Mouse (Mus musculus): Measurements from ENCODE around the gene Gm49380. TPM values are rescaled to one million over a fixed set of nuclear protein-coding genes. Genes with fewer than 3 reads are reported as not detected.

Gene Gm49380
- polyA plus RNA-seq, 1 experiment from 2014 or later: not detected

- WGBS: 82% methylated on average over 11 of the region's 11 CpGs
Observed at GRCm38 (mm10) chr9:44077266-44077910, 35.9 kb downstream of the Gm49380 start.

GRCm38 (mm10) chr9:44076764-44077120 lies 36.6 kb downstream of the Gm49380 start:
- DNase-seq (ENCODE audit: low spot score): no peak
- 0 out of 2 replicates have a peak, but pooled peaks have one; percentile 42 for ATAC-seq (replicated peaks; ENCODE audit: low FRiP score)
- H3K27ac ChIP-seq (ENCODE audit: low read depth, low read length): no peak overlapping the region
- no peaks in the 10 kb centered on the region; the same call in none of the 2 replicates for H3K4me1 ChIP-seq (replicated peaks; ENCODE audit: control insufficient read depth, insufficient read depth, low read length)
- H3K9ac ChIP-seq (ENCODE audit: low read depth, low read length): no peak overlapping the region
- H3K27me3 ChIP-seq (replicated peaks; ENCODE audit: control insufficient read depth, insufficient read depth, low read length): 0 out of 2 replicates have a peak, but pooled peaks cover 5% of the 10 kb centered on the region
- H3K36me3 ChIP-seq (ENCODE audit: control insufficient read depth, insufficient read depth, low read length): no peaks in the 10 kb centered on the region
- H3K4me3 ChIP-seq (ENCODE audit: low read depth, low read length): no peak overlapping the region
- 17% methylated on average over 5 of the region's 5 CpGs for WGBS
- no peaks in the 10 kb centered on the region for H3K9me3 ChIP-seq (ENCODE audit: control insufficient read depth, low read length)
- H3K4me2 ChIP-seq: no peak overlapping the region

More at GRCm38 (mm10) chr9:44077266-44077910, 35.9 kb downstream of the Gm49380 start:
- ATAC-seq (replicated peaks; ENCODE audit: low FRiP score): no peak
- Histone ChIP-seq H3K27me3 (replicated peaks; ENCODE audit: control insufficient read depth, insufficient read depth, low read length) (peaks cover 7% of the 10 kb centered on the region; the same call in 1 of the 2 replicates), H3K9me3 (ENCODE audit: control insufficient read depth, low read length) (no peaks in the 10 kb centered on the region), H3K4me3 (ENCODE audit: low read depth, low read length) (no peak overlapping the region), H3K36me3 (ENCODE audit: control insufficient read depth, insufficient read depth, low read length) (no peaks in the 10 kb centered on the region), H3K4me2 (no peak overlapping the region), H3K4me1 (replicated peaks; ENCODE audit: control insufficient read depth, insufficient read depth, low read length) (no peaks in the 10 kb centered on the region; the same call in none of the 2 replicates), H3K27ac (ENCODE audit: low read depth, low read length) (no peak overlapping the region), H3K9ac (ENCODE audit: low read depth, low read length) (no peak overlapping the region)
- no peak for DNase-seq (ENCODE audit: low spot score)

- no peak overlapping the region for H3K27ac ChIP-seq (ENCODE audit: low read depth, low read length)
- no peak for DNase-seq (ENCODE audit: low spot score)
- no peak overlapping the region for H3K4me2 ChIP-seq
- no peaks in the 10 kb centered on the region for H3K9me3 ChIP-seq (ENCODE audit: control insufficient read depth, low read length)
- H3K9ac ChIP-seq (ENCODE audit: low read depth, low read length): no peak overlapping the region
- H3K27me3 ChIP-seq (replicated peaks; ENCODE audit: control insufficient read depth, insufficient read depth, low read length): 0 out of 2 replicates have a peak, but pooled peaks cover 5% of the 10 kb centered on the region
- H3K36me3 ChIP-seq (ENCODE audit: control insufficient read depth, insufficient read depth, low read length): no peaks in the 10 kb centered on the region
- H3K4me3 ChIP-seq (ENCODE audit: low read depth, low read length): no peak overlapping the region
- H3K4me1 ChIP-seq (replicated peaks; ENCODE audit: control insufficient read depth, insufficient read depth, low read length): no peaks in the 10 kb centered on the region; the same call in none of the 2 replicates
- ATAC-seq (replicated peaks; ENCODE audit: low FRiP score): no peak
- WGBS: 65% methylated on average over 16 of the region's 16 CpGs
Observed at GRCm38 (mm10) chr9:44075996-44076763, 37.1 kb downstream of the Gm49380 start.

- Histone ChIP-seq H3K4me2 (no peak overlapping the region), H3K9ac (ENCODE audit: low read depth, low read length) (no peak overlapping the region), H3K9me3 (ENCODE audit: control insufficient read depth, low read length) (no peaks in the 10 kb centered on the region), H3K27ac (ENCODE audit: low read depth, low read length) (no peak overlapping the region), H3K4me3 (ENCODE audit: low read depth, low read length) (no peak overlapping the region), H3K4me1 (replicated peaks; ENCODE audit: control insufficient read depth, insufficient read depth, low read length) (peaks cover 2% of the 10 kb centered on the region), H3K36me3 (ENCODE audit: control insufficient read depth, insufficient read depth, low read length) (no peaks in the 10 kb centered on the region), H3K27me3 (replicated peaks; ENCODE audit: control insufficient read depth, insufficient read depth, low read length) (peaks cover 7% of the 10 kb centered on the region; the same call in 1 of the 2 replicates)
- WGBS: 73% methylated on average over 24 of the region's 24 CpGs
- no peak for ATAC-seq (replicated peaks; ENCODE audit: low FRiP score)
- no peak for DNase-seq (ENCODE audit: low spot score)
Observed at GRCm38 (mm10) chr9:44075276-44075995, 37.9 kb downstream of the Gm49380 start.

- H3K27ac ChIP-seq (ENCODE audit: low read depth, low read length): no peak overlapping the region
- no peak for DNase-seq (ENCODE audit: low spot score)
- H3K4me1 ChIP-seq (replicated peaks; ENCODE audit: control insufficient read depth, insufficient read depth, low read length): peaks cover 2% of the 10 kb centered on the region
- no peak overlapping the region for H3K9ac ChIP-seq (ENCODE audit: low read depth, low read length)
- H3K4me3 ChIP-seq (ENCODE audit: low read depth, low read length): no peak overlapping the region
- WGBS: 48% methylated on average over 9 of the region's 9 CpGs
- no peak overlapping the region for H3K4me2 ChIP-seq
- peaks cover 11% of the 10 kb centered on the region; the same call in 1 of the 2 replicates for H3K27me3 ChIP-seq (replicated peaks; ENCODE audit: control insufficient read depth, insufficient read depth, low read length)
- H3K36me3 ChIP-seq (ENCODE audit: control insufficient read depth, insufficient read depth, low read length): no peaks in the 10 kb centered on the region
- ATAC-seq (replicated peaks; ENCODE audit: low FRiP score): no peak
- H3K9me3 ChIP-seq (ENCODE audit: control insufficient read depth, low read length): no peaks in the 10 kb centered on the region
Observed at GRCm38 (mm10) chr9:44074395-44075275, 38.7 kb downstream of the Gm49380 start.

- WGBS: 70% methylated on average over 5 of the region's 5 CpGs
- ATAC-seq (replicated peaks; ENCODE audit: low FRiP score) (no peak), DNase-seq (ENCODE audit: low spot score) (no peak)
- H3K36me3 ChIP-seq (ENCODE audit: control insufficient read depth, insufficient read depth, low read length): no peaks in the 10 kb centered on the region
- H3K27me3 ChIP-seq (replicated peaks; ENCODE audit: control insufficient read depth, insufficient read depth, low read length): peaks cover 11% of the 10 kb centered on the region; the same call in 1 of the 2 replicates
- no peak overlapping the region for H3K4me3 ChIP-seq (ENCODE audit: low read depth, low read length)
- no peak overlapping the region for H3K9ac ChIP-seq (ENCODE audit: low read depth, low read length)
- H3K4me1 ChIP-seq (replicated peaks; ENCODE audit: control insufficient read depth, insufficient read depth, low read length): peaks cover 7% of the 10 kb centered on the region
- H3K9me3 ChIP-seq (ENCODE audit: control insufficient read depth, low read length): no peaks in the 10 kb centered on the region
- no peak overlapping the region for H3K27ac ChIP-seq (ENCODE audit: low read depth, low read length)
- H3K4me2 ChIP-seq: no peak overlapping the region
Observed at GRCm38 (mm10) chr9:44073115-44073514, 40.2 kb downstream of the Gm49380 start.

GRCm38 (mm10) chr9:44072599-44072915 lies 40.7 kb downstream of the Gm49380 start:
- Histone ChIP-seq H3K9me3 (ENCODE audit: control insufficient read depth, low read length) (no peaks in the 10 kb centered on the region), H3K4me1 (replicated peaks; ENCODE audit: control insufficient read depth, insufficient read depth, low read length) (peaks cover 8% of the 10 kb centered on the region), H3K36me3 (ENCODE audit: control insufficient read depth, insufficient read depth, low read length) (no peaks in the 10 kb centered on the region), H3K4me2 (no peak overlapping the region), H3K27ac (ENCODE audit: low read depth, low read length) (no peak overlapping the region), H3K9ac (ENCODE audit: low read depth, low read length) (no peak overlapping the region), H3K27me3 (replicated peaks; ENCODE audit: control insufficient read depth, insufficient read depth, low read length) (peaks cover 9% of the 10 kb centered on the region; the same call in 1 of the 2 replicates), H3K4me3 (ENCODE audit: low read depth, low read length) (no peak overlapping the region)
- WGBS: 39% methylated on average over 4 of the region's 4 CpGs
- DNase-seq (ENCODE audit: low spot score) (no peak), ATAC-seq (replicated peaks; ENCODE audit: low FRiP score) (no peak)
